Mouse (Mus musculus): ENCODE data around the gene Cdyl.

Gene Cdyl

DNA sequence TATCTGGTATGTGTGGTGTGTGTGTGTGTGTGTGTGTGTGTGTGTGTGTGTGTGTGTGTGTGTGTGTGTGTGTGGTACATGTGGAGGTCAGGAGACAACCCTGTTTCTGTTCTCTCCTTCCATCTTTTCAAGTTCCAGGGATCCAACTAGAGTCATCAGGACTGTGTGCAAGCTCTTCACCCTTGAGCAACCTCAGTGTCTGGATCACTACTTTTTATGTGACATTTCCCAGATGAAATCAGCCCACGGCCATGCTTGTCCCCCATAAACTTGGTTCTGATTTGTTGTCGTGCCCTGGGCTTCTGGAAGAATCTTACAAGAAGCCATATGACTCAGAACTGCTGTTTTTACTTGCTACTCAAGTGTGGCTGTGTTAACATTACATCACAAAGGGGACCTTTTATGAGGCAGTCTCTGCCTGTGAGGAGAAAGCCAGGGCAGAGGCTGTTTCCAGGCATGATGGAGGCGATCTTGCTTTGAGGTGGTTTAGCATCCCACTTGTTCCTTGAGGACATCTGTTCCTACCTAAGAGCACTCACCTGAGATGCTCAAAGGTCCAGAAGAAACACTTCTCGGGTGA is at the start of gene Cdyl:
Gene Cdyl (plus strand): TSS at position 428 of the 580 bp plus-strand sequence.
- DNase-seq (ENCODE audit: low spot score): no peak

DNA sequence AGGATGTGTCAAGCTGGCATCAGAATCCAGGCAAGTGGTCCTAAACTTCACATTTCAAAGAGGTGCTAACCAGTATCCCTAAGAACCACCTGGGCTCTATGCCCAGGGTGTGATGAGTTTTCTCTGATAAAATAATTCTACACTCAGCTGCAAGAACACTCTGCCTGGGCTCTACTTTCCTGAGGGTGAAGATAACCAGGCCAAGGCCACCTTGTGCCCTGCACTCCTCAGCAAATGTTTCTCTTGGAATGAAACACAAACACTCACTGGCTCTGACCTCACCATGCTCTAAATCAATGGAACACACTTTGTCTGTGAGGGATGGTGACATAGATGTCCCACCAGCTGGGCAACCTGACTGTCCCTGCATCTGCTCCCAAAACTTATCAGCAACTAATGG is 48.9 kb upstream of the Cdyl start:
- no peak for DNase-seq (ENCODE audit: low spot score)

DNA sequence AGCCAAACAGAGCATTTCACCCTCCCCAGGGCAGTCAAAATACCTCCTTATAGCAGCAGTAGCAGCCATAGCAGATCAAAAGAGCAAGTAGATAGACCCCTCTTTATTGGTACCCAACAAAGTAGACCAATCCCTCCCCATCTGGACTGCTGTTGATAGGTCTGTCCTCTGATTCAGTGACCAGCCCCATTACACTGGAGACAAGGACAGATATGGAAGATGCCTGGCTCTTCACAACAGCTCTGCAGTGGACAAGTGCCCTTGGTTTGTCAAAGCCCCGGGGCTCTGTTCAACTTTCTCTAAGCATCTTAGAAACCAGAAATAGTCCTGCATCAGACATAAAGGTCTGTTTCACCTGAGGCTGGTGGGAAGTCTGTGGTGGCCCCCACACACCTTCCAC is 47.1 kb upstream of the Cdyl start:
- no peak for DNase-seq (ENCODE audit: low spot score)

DNA sequence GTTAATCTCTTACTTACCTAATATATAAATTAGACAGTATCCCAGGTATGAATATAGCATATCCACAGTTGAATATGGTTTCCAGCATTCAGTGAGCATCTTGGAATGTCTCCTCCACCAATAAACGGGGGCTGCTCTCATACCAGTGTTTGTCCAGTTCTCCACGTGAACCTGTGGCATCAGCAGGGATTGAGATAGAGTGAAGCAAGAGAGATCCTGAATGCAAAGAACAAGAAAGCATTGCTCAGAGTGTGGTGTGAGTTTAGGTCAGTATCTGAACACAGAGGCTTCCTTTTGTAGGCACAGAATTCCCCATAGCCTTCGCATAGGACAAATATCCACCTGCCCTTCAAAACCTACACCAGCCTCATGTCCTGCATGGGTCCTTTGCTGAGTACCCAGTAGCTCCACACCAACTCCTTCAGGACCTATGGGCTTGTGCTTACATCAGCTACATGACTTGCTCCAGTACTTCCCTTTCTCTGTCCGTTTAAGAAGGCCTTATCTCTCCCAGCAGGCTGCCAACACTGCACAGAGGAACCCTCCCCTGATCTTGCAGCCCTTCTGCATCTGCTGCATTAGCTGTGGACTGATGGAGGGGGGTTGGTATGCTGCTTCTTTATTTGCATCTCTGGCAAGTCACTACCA is 44.7 kb upstream of the Cdyl start:
- peak; percentile 17 for DNase-seq (ENCODE audit: low spot score)

DNA sequence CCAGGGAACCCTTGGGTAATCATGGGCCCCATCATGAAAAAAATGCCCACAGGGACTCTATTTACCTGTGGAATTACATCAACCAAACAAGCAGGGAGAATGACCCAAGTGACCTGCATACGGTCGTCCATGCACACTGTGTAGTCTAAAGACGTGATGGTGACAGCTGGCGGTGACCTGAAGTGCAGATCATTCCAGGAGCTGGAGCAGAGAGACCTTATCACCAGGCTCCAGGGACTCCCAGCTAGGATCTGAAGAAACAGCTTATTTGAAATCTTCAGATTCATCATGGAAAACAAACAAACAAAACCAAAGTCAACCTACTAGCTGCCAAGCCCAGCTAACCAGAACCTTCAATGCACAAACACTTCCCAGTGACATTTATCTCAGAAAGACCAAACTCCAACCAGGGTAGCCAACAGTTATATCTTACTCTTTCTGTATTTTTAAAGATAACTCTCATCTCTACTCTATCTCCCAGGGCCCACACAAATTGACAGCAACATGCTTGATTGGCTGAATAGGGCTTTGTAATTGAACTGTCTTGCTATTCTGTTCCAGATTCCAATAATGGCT is 43.0 kb upstream of the Cdyl start:
- no peak for DNase-seq (ENCODE audit: low spot score)

DNA sequence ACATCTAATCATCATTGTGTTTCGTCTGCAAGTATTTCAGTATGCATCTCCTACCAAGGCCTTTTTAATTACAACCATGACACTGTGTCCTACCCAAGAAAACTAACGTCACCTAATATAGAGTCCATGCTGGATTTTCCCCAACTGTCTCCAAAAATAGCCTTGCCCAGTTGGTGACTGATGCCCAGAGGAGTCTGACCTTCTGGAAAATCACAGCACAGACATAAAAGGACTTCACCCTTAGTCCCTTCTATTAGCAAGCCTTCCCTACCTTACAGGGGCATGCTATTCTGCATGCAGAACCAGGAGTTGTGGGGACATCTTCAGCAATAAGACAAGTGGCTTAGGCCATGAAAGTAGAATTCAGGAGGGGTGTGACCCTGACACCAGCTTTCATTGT is 40.3 kb upstream of the Cdyl start:
- DNase-seq (ENCODE audit: low spot score): no peak

DNA sequence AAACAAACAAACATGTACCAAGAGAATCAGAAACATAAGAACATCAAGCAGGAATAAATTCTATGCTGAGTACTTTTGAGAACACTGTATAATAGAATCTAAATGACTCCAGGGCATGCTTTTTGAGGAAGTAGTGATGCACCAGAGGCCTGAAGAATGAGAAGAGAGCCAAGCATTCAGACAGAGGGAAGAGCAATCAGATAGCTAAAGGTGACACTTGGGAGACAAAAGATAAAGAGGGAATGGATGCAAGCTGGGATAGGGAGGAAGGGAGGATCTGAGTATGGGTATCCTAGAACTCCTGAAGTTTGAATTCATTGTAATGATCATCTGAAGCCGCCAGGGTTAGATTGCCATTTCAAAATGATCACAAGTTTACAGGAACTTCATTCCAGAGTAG is 38.9 kb upstream of the Cdyl start:
- no peak for DNase-seq (ENCODE audit: low spot score)

DNA sequence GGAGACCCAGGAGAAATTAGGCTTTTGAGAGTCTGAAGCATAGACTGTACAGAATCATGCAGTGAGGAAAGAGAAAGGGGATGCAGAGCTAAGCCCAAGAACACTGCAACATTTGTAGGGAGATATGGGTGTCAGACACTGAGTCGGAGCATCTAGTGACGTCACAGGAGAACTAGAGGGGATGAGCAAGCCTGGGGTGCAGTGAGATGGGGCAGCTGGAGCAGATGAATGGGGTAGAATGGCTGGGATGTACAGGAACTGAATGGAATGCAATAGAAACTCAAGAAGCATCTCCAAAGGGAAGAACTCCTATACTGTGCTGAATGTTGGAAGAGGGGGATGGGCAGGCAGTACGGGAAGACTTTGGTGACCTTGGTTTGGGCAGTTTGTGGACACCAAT is 34.8 kb upstream of the Cdyl start:
- no peak for DNase-seq (ENCODE audit: low spot score)

DNA sequence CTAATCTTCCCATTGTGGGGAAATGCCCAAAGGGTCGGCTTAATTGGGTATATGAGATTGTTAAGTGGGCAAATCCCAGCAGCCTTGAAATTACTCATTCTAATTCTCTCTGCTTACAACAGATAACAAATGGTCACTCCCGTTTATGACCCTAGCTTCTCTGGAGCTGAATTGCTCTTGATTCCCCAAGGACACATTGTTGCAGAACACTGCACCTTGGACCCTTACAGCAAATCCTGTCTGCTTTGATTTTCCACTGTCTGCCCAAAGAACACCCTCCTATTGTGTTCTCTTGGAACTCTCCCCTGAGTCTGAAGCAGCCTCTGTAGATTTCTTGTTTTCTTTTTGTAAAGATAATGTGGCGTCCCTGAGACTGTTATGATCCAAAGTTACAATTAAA is 34.1 kb upstream of the Cdyl start:
- no peak for DNase-seq (ENCODE audit: low spot score)

DNA sequence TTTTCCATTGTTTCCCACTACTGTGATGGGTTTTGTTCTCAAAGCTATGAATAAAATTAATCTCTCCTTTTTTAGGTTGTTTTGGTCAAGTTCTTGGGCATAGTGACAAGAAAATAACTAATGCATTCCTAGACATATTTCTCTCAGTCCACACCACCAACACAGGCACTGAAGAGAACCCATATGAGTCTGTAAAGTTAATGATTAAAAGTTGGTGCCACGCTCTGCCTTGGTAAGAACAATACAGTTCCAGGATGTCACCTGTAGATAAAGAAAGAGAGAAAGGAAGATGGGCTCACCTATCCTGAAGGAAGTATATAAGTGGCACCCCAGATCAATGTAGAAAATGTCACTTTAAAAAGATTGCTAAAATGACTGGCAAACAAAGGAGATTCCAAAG is 32.3 kb upstream of the Cdyl start:
- DNase-seq (ENCODE audit: low spot score): no peak

DNA sequence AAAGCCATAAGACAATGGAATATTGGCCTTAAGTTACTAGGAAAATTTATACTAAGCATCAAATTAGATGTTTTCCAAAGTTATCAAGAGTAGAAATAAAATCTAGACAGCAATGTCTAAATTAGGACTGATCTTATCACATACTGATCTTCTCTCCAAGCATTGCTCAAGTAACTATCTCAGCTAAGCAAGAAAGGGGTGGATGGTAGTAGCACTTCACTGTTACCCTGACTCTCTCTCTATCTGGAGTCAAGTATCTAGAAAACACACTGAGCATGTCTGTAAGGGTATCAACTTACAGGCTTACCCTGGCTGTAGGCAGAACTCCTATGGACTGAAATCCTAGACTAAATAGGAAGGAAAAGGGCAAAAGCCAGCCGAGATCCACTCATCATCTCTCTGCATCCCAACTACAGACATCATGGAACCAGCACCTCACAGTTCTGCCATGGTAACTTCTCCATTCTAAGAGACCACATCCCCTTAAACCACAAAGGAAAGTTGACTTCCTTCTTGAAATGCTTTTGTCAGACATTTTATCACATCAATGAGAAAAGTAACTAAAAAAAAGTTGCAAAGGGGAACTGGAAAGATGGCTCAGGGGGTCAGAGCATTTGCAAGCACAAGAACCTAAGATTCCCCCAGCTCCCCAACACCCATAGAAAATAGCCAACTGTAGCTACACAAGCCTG is 12.4 kb upstream of the Cdyl start:
- no peak for DNase-seq (ENCODE audit: low spot score)

DNA sequence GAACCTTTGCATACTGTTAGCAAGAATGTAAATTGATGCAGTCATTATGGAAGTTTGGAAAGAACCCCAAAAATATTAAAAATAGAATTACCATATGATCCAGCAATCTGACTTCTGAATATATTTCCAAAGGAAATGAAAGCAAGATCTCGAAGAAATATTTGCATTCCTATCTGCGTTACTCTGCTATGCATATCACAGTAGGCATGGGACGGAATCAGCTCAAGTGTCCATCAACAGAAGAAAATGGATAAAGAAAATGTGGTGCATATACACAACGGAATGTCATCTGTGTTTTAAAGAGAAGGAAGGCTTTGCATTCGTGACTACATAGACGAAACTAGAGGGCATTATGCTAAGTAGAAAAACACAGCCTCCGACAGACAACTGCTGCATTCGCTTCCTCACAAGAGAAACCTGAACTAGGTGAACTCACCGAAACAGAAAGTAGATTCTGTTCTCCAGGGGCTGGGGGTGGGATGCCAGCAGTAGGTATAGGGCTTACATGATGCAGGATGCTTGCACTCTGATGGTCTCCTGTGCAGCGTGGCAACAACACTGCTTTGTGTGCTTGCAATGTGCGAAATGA is 9.3 kb upstream of the Cdyl start:
- no peak for DNase-seq (ENCODE audit: low spot score)

DNA sequence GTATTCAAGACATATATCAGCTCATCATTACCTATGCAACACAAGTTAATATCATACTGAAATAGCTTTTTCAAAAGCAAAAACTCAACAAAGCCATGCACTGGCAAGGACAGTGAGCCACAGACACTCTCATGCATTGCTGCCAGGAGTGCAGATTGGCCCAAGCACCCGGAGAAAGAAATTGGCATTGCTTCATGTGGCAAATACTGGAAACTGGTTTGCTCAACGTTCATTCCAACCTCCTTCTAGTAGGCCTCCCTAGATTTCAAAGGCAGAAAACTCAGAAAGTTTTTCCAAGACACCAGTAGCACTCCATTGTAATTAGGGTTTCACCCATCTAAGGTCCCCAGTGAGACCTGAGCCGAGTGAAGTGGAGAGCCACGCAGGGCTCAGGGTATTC is 6.8 kb upstream of the Cdyl start:
- no peak for DNase-seq (ENCODE audit: low spot score)

DNA sequence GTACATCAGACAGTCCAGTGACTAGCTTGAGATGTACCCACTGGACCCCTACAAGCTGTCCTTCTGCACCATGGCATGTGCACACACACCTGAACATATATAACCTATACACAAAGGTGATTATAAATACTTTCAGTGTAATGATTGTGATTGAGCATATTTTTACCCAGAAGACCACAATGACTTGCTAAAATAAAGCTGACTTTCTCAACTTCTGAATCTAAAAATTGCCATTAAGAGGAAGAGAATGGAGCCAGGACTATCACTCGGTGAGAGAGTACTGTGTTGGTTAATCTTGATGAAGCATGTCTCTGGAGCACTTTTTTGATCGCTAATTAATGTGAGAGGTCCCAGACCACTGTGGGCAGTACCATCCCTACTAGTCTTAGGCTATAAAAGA is 2.8 kb upstream of the Cdyl start:
- no peak for DNase-seq (ENCODE audit: low spot score)

DNA sequence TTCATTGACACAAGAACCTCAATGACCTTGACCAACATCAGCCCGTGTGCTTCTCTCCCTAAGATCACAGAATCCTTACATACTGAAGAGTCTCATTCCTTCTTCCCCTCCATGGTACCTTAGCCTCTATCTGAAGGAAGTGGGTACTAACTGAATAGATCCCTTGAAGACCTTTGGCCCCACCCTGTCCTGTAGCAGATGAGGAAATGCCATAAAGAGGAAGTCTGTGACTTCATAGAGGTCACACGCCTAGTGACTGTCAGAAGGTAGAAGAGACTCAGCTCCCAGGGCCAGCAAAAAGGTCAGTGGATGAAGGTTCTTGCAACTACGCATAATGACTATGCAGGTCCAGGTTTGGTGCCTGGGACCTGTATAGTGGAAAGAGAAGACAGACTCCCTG is 5.8 kb downstream of the Cdyl start:
- DNase-seq (ENCODE audit: low spot score): no peak

DNA sequence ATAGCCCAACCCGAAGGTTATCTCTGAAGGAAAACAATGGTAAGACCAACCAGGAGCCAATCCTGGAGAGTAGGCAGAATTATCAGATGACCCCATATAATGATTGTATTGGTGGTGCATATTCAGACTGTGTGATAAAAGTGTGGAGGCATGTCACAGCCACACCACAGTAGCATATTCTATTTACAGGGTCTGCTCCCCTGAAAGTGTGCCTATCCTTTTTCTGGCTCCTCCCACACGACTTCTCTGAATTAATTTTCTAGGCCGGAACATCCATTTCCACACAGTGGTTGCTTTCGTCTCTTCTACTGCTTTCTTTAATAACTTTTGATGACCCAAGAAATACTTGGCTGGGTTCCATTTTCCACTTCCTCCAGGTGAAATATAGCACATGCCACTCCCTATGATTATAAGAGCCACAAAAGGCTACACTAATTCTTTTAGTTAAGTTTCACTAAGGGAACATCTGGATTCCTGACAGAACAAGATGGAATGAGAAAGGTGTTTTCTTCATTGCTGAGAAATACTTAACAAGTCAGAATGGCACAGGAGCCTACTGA is 10.4 kb downstream of the Cdyl start:
- DNase-seq (ENCODE audit: low spot score): no peak

DNA sequence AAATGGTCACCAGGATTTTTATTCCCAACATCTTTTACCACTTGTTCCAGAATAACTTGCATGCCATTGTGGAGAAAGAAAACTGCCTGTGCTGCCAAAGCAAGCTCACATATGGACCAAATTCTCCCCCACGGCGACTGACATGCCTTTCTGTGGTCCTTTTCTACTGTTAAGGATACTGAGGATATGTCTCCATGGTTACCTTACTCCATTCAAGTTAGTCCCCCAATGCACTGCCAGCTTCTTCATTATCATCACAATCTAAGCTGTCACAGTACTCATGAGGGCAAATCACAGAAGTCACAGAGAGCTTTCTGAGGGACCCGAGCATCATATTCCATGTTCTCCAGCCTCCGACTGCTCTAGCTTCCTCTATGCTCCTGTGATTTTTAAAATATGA is 11.2 kb downstream of the Cdyl start:
- no peak for DNase-seq (ENCODE audit: low spot score)

DNA sequence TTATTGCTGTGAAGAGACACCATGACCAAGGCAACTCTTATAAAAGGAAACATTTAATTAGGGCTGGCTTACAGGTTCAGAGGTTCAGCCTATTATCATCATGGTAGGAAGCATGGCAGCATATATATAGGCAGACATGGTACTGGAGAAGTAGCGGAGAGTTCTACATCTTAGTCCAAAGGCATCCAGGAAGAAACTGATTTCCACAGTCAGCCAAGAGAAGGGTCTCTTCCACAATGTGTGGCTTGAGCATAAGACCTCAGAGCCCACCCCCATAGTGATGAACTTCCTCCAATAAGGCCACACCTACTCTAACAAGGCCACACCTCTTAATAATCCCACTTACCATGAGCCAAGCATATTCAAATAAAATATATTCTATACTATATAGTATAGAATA is 17.3 kb downstream of the Cdyl start:
- no peak for DNase-seq (ENCODE audit: low spot score)

DNA sequence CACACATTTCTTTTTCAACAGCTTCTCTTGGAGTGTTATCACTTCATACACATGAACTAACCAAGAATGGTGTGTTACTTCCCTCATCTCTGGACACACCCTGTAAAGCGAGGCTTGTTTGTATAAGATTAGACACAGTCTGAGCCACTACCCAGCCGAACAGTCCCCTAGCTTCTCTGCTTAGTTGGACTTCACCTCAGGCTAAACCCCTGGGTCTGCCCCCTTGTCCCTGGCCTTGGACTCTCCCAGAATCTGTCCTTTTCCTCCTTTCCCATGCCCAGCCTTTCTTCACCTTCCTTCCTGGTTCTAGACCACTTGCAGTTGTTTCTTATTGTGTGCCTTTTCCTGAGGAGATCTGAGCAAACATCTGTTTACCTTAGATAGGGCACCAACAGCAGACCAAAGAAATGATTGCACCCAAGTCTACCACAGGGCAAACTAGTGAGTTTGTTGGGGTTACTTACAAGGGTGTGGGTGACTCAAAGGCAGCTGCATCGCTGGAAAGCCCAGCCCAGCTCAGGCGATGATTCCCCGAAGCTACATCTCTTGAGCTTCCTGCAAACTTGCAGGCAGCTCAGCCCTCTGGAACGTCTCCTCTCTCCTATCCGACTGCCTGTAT is 17.9 kb downstream of the Cdyl start:
- peak; percentile 13 for DNase-seq (ENCODE audit: low spot score)

DNA sequence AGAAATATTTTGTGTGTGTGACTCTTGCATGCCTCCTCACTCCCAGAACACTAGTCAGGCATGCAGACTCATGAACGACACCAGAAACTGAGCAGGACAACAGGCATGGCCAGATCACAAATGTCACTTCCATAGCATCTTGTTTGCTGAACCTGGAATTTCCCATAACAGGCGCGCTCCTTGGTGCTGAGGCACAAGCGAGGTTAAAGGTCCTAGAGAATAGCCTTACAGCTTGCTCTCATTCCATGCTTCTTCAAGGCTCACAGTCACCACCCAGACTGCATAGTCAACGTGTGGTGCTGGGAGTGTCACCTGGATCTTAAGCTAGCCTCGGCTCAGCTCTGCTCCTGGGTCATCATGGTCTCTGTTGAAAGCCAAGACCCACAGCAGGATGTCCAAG is 19.1 kb downstream of the Cdyl start:
- no peak for DNase-seq (ENCODE audit: low spot score)

DNA sequence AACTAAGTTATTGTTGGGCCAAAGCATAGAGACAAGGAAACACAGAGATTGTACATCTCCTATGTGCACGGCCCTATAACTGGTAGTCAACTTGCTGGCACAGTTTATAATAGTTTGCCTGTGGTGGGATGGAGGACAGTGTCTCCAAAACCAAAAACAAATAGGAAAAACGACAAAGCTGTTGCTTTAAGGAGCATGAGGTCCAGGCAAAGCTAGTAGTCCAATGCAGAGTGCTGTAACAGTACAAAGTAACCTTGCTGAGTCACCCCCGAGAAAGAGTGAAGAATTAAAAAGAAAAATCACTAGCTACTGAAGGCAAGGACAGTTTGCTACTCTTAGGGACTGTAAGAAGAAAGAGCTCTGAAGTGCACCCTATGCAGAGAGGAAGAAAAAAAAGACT is 21.7 kb downstream of the Cdyl start:
- DNase-seq (ENCODE audit: low spot score): no peak

DNA sequence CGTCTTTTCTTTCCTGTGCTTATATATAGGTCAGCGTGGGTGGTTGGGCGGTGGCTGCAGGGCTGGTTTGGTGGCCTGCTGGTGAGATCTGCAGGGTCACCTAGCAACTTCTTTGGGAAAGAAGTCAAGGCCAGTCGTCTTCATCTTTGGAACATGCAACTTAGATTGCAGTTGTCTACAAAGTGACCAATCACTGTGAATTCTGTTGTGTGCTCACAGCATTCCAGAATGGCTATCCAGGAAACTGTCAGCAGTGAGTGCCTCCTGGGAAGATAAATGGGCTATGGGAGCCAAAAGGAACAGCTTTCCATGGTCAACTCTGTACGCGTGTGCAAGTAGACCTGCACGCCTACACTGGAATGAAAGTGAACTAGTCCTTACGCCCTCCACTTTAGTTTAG is 26.6 kb downstream of the Cdyl start:
- DNase-seq (ENCODE audit: low spot score): no peak
